Mouse (Mus musculus) adrenal gland, adult 18-20 months (tissue): Measurements from ENCODE around the gene Rtl1. TPM values are rescaled to one million over a fixed set of nuclear protein-coding genes. Genes with fewer than 3 reads are reported as not detected.

Experiments
- microRNA-seq, 2 experiments: library from miRNA; unstranded; fragments of <30 nt; microRNA quantifications; one replicate each; pipeline ENCODE4 v1.2.0; 2021; ENCODE audit warnings: borderline number of aligned reads in 2 of 2
- total RNA-seq, 2 experiments: library from RNA; stranded (reverse); gene quantifications; 1 replicate in 1 of 2; 2 replicates in 1 of 2; pipeline ENCODE4 v1.2.3; 2021

Gene Rtl1
- total RNA-seq, 2 experiments from 2014 or later: 4.0 to 5.7 TPM

Small RNA genes within 50 kb of the gene (microRNA-seq; reads per million reads assigned to microRNA genes)
- 0 reads per million in 2 experiments for gene Gm23912
- gene Mir1188: 30.0 to 36.4 reads per million in 2 experiments
- 24,975 to 25,008 reads per million in 2 experiments for gene Mir127
- 0 reads per million in 2 experiments for gene Mir136
- gene Mir1906-1: 0 reads per million in 2 experiments
- gene Mir3070a: 8.0 to 11.8 reads per million in 2 experiments
- gene Mir3070b: 11.0 to 20.3 reads per million in 2 experiments
- 0 reads per million in 2 experiments for gene Mir3071
- 3.3 to 6.1 reads per million in 2 experiments for gene Mir337
- 763 to 1,278 reads per million in 2 experiments for gene Mir341
- 0 reads per million in 2 experiments for gene Mir3544
- 174 to 567 reads per million in 2 experiments for gene Mir370
- 1,274 to 1,703 reads per million in 2 experiments for gene Mir431
- 0 reads per million in 2 experiments for gene Mir432
- gene Mir433: 4,485 to 5,501 reads per million in 2 experiments
- gene Mir434: 565 to 582 reads per million in 2 experiments
- 22.7 to 37.3 reads per million in 2 experiments for gene Mir493
- 982 to 1,090 reads per million in 2 experiments for gene Mir540
- 108 to 121 reads per million in 2 experiments for gene Mir665
- gene Mir673: 461 to 517 reads per million in 2 experiments
- gene Mir770: 702 to 1,082 reads per million in 2 experiments

Other genes with a start within 250 kb of the Rtl1 start
- 100 to 1,000 TPM; 573 to 650 TPM for gene Dlk1, start 147.5 kb downstream of the Rtl1 start, total RNA-seq